Mouse (Mus musculus) neutrophil, adult 5-6 weeks (primary cell): ENCODE data around the gene Zfp646. TPM values are rescaled to one million over a fixed set of nuclear protein-coding genes. Genes with fewer than 3 reads are reported as not detected.
"Not testable (repeated sequence)": the region's sequence is repeated elsewhere in the genome, so short reads cannot be mapped to it uniquely, and the experiment has no call there.

Experiments used
- ATAC-seq: fragments of 151-379, 151-347 bp; 2 replicates; pipeline ENCODE4 v1.8.0; 2017; ENCODE audit warnings: mild to moderate bottlenecking, moderate TSS enrichment; ENCODE audit not compliant: insufficient number of reproducible peaks, poor library complexity, low FRiP score, severe bottlenecking; ENCODE audit errors: extremely low read depth
- total RNA-seq: library from RNA; stranded (forward); fragments of 200-1000 nt; gene quantifications from 2 replicates; pipeline ENCODE4 v1.2.3, GENCODE M21; 2017

The Zfp646 gene
- total RNA-seq, 1 experiment from 2014 or later, result 93.5 TPM

DNA sequence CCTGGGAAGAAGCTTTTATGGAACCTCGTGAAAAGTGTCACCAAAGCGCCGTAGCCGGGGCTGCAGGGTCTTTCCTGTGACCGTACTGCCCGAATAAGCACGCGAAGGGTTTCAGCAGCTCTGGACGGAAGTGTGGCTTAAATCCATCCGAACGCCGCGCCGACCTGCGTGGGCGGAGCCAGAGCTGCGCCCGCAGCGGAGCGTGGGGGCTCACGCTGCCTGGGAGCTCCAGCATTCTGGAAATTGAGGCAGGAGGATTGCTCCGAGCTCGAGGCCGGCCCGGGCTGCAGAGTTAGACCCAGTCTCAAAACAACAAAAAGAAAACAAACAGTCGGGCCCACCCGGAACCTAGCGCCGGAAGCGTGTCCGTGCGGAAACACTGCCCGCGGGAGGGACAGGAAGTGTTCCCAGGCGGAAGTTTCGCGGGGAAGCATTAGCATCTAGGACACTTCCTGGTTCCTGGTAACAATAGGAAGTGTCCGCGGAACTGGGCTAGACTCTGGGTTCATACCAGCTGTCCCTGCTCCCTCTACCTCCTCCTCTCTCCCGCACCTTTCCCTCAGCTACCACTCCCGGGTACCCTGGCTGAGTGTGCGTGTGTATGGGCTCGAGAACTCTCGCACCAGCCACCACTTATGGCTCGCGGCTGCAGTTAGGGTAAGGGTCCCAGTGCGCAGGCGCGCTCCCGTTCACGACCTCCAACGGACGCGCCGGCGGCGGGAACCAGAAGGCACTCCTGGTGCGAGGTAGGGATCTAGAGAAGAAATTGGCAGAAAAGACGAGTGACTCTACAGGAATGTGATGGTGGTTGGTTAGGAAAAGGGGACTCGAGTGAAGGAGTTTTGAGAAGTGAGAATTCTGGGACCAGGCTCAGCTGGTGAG is 687 bp downstream of the Zfp646 start, which contains the start of gene Zfp668:
Zfp668 (minus strand) TSS at position 362 of the 882 bp plus-strand sequence.
- ATAC-seq, result peak; percentile 65

DNA sequence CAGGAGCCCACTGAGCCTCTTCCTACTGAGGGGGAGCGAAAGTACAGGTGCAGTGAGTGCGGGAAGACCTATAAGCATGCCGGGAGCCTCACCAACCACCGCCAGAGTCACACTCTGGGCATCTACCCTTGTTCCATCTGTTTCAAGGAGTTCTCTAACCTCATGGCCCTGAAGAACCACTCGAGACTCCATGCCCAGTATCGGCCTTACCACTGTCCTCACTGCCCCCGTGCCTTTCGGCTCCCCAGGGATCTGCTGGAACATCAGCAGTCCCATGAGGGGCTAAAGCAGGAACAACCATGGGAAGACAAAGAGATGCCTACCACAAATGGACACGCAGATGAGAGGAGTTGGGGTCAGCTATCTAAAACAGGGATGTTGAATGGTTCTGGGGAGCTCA is 3.3 kb downstream of the Zfp646 start:
- no peak for ATAC-seq

DNA sequence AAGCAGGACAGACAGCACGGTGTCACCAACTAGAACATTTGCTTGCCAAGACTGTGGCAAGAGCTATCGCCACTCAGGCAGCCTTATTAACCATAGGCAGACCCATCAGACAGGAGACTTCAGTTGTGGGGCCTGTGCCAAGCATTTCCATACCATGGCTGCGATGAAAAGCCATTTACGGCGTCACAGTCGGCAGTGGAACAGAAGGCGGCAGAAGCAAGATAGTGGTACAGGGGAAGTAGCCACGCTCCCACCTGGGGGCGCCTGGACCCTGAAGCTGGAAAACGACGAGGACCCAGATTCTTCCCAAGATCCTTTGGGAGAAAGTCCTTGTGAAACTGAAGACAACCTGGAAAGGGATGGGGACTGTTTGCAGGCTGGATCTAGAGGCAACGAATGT is 4.4 kb downstream of the Zfp646 start:
- ATAC-seq, result no peak

DNA sequence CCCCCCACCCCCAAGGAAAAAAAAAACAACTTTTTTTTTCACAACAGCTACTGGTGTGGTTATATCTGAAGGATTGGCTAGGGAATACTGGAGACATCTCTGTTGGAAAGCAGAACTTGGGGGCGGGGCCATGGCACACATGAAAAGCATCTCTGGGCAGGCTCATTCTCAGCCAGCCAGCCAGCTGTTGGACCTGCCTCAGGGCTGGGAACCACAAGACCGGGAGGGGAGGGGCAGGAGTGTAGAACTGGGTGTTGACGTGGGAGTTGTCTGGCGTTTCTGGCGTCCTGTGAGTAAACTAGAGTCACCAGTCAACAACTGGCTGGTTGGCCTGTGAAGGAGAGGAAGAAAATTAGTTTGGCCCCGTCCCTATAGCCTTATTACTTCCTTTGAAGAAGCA is 9.9 kb downstream of the Zfp646 start:
- ATAC-seq, result no peak

DNA sequence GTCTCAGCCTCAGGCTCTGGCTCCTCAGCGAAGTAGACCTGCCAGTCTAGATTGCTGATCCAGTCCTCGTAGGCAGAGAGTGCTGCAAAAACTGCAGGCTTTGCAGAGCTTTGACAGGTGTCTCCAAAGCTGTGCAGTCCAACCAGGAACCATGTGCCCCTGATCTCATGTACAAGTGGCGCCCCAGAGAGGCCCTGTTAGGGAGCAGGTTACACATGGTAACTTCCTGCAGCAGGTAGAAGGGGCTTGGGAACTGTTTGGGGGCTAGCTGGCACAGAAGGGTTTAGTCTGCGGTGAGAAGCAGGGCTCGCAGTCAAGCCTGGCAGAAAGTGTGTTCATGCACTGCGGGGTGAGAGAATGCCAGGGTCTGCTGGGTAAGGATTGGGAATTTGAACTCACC is 10.5 kb downstream of the Zfp646 start:
- ATAC-seq, result no peak

DNA sequence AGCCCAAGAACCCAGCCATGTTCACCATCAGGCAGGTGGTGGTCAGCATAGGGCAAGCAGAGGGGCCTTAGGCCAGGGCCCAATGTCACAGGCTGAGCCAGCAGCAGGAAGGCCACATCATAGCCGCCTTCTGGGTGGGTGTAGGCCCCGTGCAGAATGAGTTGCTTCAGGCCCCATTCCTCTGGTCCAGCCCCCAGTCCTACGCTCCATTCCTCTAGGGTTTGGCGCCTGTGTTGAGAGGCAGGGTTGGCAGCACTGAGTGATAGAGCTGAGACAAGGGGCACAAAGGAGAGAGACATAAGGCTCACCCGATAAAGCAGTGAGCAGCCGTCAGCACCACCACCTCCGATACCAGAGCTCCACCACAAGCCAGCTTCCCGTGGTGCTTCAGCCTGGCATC is 11.2 kb downstream of the Zfp646 start:
- no peak for ATAC-seq

DNA sequence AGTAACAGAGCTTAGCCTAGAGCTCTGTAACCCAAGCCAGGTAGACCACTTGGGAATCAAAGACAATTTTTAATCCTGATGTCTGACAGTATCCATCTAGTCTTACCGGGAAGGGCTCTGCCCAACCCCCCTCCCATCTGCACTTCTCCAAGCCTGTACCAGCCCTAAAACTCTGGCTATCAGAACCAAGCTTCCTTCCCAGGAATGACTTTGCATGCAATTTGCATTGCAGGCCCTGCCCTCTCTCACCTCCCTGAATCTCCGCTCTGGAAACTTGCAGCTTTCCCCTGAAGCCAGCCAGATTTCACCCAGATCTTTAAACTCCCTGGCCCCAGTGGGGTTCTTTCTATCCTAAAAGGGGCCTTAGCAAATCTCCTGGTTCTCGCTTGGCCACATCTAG is 11.8 kb downstream of the Zfp646 start:
- no peak for ATAC-seq

GRCm38 (mm10) chr7:127888821-127889220 is 12.8 kb downstream of the Zfp646 start:
- ATAC-seq, result no peak

GRCm38 (mm10) chr7:127890798-127891197 is 14.8 kb downstream of the Zfp646 start, which contains the start of gene Prss53:
Prss53 (minus strand) TSS chr7:127890970.
- ATAC-seq, result no peak

GRCm38 (mm10) chr7:127894480-127894879 is 18.5 kb downstream of the Zfp646 start:
- no peak for ATAC-seq

DNA sequence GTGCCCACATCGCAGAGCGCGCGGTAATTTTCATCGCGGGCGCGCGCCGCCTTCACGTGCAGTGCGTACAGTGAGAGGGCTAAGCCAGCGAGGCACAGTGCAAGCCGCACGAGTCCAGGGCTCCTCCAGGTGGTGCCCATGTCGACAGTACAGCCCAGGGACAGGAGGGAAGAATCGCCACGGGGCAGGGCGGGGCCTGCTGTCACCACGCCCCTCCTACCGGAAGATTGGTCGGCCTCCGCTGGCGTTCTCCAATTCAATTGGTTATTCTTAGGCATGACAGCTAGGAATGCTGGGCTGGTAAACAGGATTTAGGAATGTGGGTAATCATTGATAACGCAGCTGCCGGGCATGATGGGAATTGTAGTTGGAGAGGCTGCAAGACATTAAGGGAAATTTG is 19.4 kb downstream of the Zfp646 start, which contains the start of the genes Gm21974 and Vkorc1:
Gm21974 (minus strand) TSS at position 13 of the 400 bp plus-strand sequence.
Vkorc1 (minus strand) TSS at position 176 of the 400 bp plus-strand sequence.
- peak; percentile 86 for ATAC-seq

- not testable (repeated sequence) for ATAC-seq
These were observed 19.9 kb downstream of the Zfp646 start for GRCm38 (mm10) chr7:127895891-127896290.

DNA sequence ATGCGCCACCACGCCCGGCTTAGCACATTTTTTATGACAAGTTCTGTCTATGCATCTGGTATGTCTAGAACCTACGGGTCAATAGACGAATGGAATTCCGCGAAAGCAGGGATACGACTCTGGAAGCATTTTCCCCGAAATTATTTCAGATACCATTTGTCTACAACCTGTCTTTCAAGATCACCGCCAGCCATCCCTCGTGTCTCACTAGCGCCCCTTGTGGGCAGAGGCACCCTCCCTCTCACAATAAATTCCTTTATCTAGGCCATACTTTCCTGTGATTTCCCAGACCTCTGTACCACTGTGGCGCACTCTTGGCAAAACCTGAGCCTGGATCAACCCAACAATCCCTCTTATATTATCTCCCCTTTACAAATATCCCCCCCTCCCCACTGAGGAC is 20.4 kb downstream of the Zfp646 start:
- peak; percentile 51; the same call in 1 of the 2 replicates for ATAC-seq

GRCm38 (mm10) chr7:127897542-127897941 is 21.5 kb downstream of the Zfp646 start:
- ATAC-seq, result no peak

DNA sequence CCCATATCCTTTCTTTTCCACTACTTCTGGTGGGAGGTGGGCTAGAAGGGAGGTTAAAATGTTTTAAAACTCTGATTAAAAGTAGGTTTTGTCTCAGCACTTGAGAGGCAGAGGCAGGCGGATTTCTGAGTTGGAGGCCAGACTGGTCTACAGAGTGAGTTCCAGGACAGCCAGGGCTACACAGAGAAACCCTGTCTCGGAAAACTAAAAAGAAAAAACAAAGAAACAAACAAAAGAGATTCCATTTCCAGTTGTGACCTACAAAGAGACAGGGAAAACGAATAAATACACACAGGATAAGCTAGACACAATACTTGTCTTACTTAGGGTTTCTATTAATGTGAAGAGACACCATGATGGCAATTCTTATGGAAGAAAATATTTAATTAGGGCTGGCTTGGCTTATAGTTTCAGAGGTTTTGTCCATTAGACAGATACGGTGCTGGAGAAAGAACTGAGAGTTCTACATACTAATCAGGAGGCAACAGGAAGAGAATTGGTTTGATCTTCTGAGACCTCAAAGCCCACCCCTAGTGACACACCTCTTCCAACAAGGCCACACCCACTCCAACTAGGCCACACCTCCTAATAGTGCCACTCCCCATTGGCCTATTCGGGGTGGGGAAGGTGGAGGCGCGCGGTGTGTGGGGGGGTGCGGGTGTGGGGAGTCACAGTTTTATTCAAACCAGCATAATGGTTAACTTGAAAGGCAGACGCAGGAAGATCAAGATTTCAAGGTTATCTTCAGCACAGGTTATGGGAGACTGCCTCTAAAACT is 22.3 kb downstream of the Zfp646 start:
- no peak for ATAC-seq

DNA sequence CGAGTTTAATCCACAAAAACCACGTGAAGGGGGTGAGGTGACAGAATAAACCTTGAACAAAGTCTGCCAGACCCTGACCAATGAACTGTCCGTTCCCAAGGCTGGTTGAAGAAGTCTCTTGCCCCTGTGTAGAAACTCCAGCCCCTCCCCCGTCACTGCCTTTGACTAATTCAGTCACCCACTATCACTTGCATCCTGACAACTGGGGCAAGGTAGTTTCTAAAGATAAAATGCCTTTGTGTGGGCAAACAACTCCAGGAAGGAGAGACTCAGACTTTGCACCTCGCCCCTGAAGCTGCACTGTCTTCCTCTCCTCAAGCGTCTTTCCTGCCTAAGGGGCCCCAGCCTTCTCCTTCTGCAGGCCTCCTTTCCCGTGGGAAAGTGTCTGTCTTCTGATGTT is 24.0 kb downstream of the Zfp646 start:
- ATAC-seq, result no peak

GRCm38 (mm10) chr7:127901772-127902171 is 25.8 kb downstream of the Zfp646 start:
- no peak for ATAC-seq

- ATAC-seq, result peak; percentile 74
These were observed 28.2 kb downstream of the Zfp646 start, which contains the start of gene Bckdk for GRCm38 (mm10) chr7:127903971-127904796. Bckdk (plus strand) TSS chr7:127904082.

DNA sequence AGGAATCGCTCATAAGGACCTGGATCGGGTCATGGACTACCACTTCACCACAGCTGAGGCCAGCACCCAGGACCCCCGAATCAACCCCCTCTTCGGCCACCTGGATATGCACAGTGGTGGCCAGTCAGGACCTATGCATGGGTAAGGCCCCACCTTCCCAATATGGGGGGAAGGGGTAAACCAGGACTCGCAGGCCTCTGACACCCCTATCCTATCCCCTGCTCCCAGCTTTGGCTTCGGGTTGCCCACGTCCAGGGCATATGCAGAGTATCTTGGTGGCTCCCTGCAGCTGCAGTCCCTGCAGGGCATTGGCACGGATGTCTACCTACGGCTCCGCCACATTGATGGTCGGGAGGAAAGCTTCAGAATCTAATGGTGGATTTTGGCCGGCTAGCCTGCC is 31.9 kb downstream of the Zfp646 start:
- no peak for ATAC-seq
